Mouse (Mus musculus): ENCODE data around the gene Cebpzos.

Cebpzos gene

GRCm38 (mm10) chr17:78916369-78916813 is at the start of gene Cebpzos:
Gene Cebpzos (plus strand): TSS chr17:78916500.
- DNase-seq, result peak; percentile 93

- DNase-seq, result no peak
These were observed 42.4 kb upstream of the Cebpzos start for GRCm38 (mm10) chr17:78873886-78874285.

GRCm38 (mm10) chr17:78881878-78882304 is 34.4 kb upstream of the Cebpzos start:
- peak; percentile 14 to 33 for DNase-seq

GRCm38 (mm10) chr17:78882401-78883112 is 33.7 kb upstream of the Cebpzos start, which contains the start of gene Eif2ak2:
Gene Eif2ak2 (minus strand): TSS chr17:78882573.
- DNase-seq, result peak; percentile 64 to 75

- no peak for DNase-seq
These were observed 33.0 kb upstream of the Cebpzos start for GRCm38 (mm10) chr17:78883291-78883690.

- no peak for DNase-seq
These were observed 30.8 kb upstream of the Cebpzos start for GRCm38 (mm10) chr17:78885286-78886065.

GRCm38 (mm10) chr17:78888554-78888953 is 27.7 kb upstream of the Cebpzos start:
- DNase-seq, result no peak

GRCm38 (mm10) chr17:78889184-78889583 is 27.1 kb upstream of the Cebpzos start:
- DNase-seq, result no peak

GRCm38 (mm10) chr17:78891020-78891419 is 25.3 kb upstream of the Cebpzos start:
- DNase-seq, result no peak

GRCm38 (mm10) chr17:78894991-78895390 is 21.3 kb upstream of the Cebpzos start:
- no peak for DNase-seq

GRCm38 (mm10) chr17:78895394-78895793 is 20.9 kb upstream of the Cebpzos start:
- DNase-seq, result peak in 1 of 2 experiments; percentile 21

- DNase-seq, result no peak
These were observed 13.1 kb upstream of the Cebpzos start for GRCm38 (mm10) chr17:78903158-78903557.

- no peak for DNase-seq
These were observed 9.4 kb upstream of the Cebpzos start, which contains the start of gene Sult6b1 for GRCm38 (mm10) chr17:78906892-78907291. Gene Sult6b1 (minus strand): TSS chr17:78906992.

- DNase-seq, result no peak
These were observed 6.9 kb upstream of the Cebpzos start for GRCm38 (mm10) chr17:78909374-78909773.

- DNase-seq, result peak in 1 of 2 experiments; percentile 31
These were observed 3.4 kb upstream of the Cebpzos start for GRCm38 (mm10) chr17:78912861-78913281.

- DNase-seq, result no peak
These were observed 2.4 kb upstream of the Cebpzos start for GRCm38 (mm10) chr17:78913921-78914320.

- DNase-seq, result no peak
These were observed 528 bp upstream of the Cebpzos start for GRCm38 (mm10) chr17:78915772-78916171.

GRCm38 (mm10) chr17:78916899-78917298 is 599 bp downstream of the Cebpzos start:
- DNase-seq, result no peak

- DNase-seq, result no peak
These were observed 1.4 kb downstream of the Cebpzos start for GRCm38 (mm10) chr17:78917696-78918095.

- no peak for DNase-seq
These were observed 19.6 kb downstream of the Cebpzos start for GRCm38 (mm10) chr17:78935857-78936256.

- DNase-seq, result peak; percentile 96
These were observed 20.3 kb downstream of the Cebpzos start, which contains the start of the genes Cebpz and Ndufaf7 for GRCm38 (mm10) chr17:78936466-78937228. Gene Cebpz (minus strand): TSS chr17:78937066. Gene Ndufaf7 (plus strand): TSS chr17:78937136.

- DNase-seq, result no peak
These were observed 21.0 kb downstream of the Cebpzos start for GRCm38 (mm10) chr17:78937229-78937853.

Measured in thymus, postnatal 36 days (tissue).